Mouse (Mus musculus): ENCODE measurements around the gene Ldha. TPM values are rescaled to one million over a fixed set of nuclear protein-coding genes. Genes with fewer than 3 reads are reported as not detected.

Ldha gene
- polyA plus RNA-seq, 1 experiment from 2014 or later = 1,291 TPM

- Histone ChIP-seq H3K9me3 (replicated peaks) (no peaks in the 10 kb centered on the region), H3K4me3 (replicated peaks) (no peak overlapping the region), H3K4me2 (peak overlapping the region; percentile 46), H3K4me1 (replicated peaks) (peaks cover 51% of the 10 kb centered on the region), H3K27ac (replicated peaks) (peak overlapping the region; percentile 76), H3K36me3 (replicated peaks) (no peaks in the 10 kb centered on the region), H3K27me3 (no peaks in the 10 kb centered on the region), H3K9ac (no peak overlapping the region)
- 24% methylated on average over 7 of the region's 7 CpGs for WGBS (ENCODE audit: insufficient replicate concordance)
- ATAC-seq (ENCODE audit: insufficient read depth) = peak; percentile 24; the same call in 1 of the 2 replicates
Measured at GRCm38 (mm10) chr7:46839446-46839845, 1.8 kb upstream of the Ldha start.

GRCm38 (mm10) chr7:46839861-46840260 is 1.4 kb upstream of the Ldha start:
- Histone ChIP-seq H3K4me3 (replicated peaks) (no peak overlapping the region), H3K36me3 (replicated peaks) (no peaks in the 10 kb centered on the region), H3K4me2 (no peak overlapping the region), H3K27me3 (no peaks in the 10 kb centered on the region), H3K9ac (no peak overlapping the region), H3K4me1 (replicated peaks) (peaks cover 53% of the 10 kb centered on the region), H3K9me3 (replicated peaks) (no peaks in the 10 kb centered on the region), H3K27ac (replicated peaks) (peak overlapping the region; percentile 76; the same call in 1 of the 2 replicates)
- WGBS (ENCODE audit: insufficient replicate concordance) = 45% methylated on average over 5 of the region's 5 CpGs
- ATAC-seq (ENCODE audit: insufficient read depth) = no peak

- 54% methylated on average over 4 of the region's 4 CpGs for WGBS (ENCODE audit: insufficient replicate concordance)
- H3K4me2 ChIP-seq = no peak overlapping the region
- 0 out of 2 replicates have a peak overlapping the region, but pooled peaks have one; percentile 76 for H3K27ac ChIP-seq (replicated peaks)
- no peaks in the 10 kb centered on the region for H3K27me3 ChIP-seq
- peaks cover 58% of the 10 kb centered on the region for H3K4me1 ChIP-seq (replicated peaks)
- H3K9me3 ChIP-seq (replicated peaks) = no peaks in the 10 kb centered on the region
- no peak for ATAC-seq (ENCODE audit: insufficient read depth)
- no peak overlapping the region for H3K4me3 ChIP-seq (replicated peaks)
- H3K36me3 ChIP-seq (replicated peaks) = no peaks in the 10 kb centered on the region
- no peak overlapping the region for H3K9ac ChIP-seq
Measured at GRCm38 (mm10) chr7:46840326-46840725, 949 bp upstream of the Ldha start.

GRCm38 (mm10) chr7:46842278-46842677 is 1.0 kb downstream of the Ldha start:
- Histone ChIP-seq H3K27me3 (no peaks in the 10 kb centered on the region), H3K4me1 (replicated peaks) (peaks cover 77% of the 10 kb centered on the region), H3K36me3 (replicated peaks) (no peaks in the 10 kb centered on the region), H3K4me3 (replicated peaks) (no peak overlapping the region), H3K27ac (replicated peaks) (no peak overlapping the region), H3K9me3 (replicated peaks) (no peaks in the 10 kb centered on the region), H3K4me2 (no peak overlapping the region), H3K9ac (no peak overlapping the region)
- no peak for ATAC-seq (ENCODE audit: insufficient read depth)
- WGBS (ENCODE audit: insufficient replicate concordance) = 43% methylated on average over 5 of the region's 5 CpGs

GRCm38 (mm10) chr7:46843576-46843975 is 2.3 kb downstream of the Ldha start:
- Histone ChIP-seq H3K27me3 (no peaks in the 10 kb centered on the region), H3K9me3 (replicated peaks) (no peaks in the 10 kb centered on the region), H3K4me1 (replicated peaks) (peaks cover 69% of the 10 kb centered on the region), H3K27ac (replicated peaks) (no peak overlapping the region), H3K4me2 (no peak overlapping the region), H3K36me3 (replicated peaks) (peaks cover 5% of the 10 kb centered on the region), H3K9ac (no peak overlapping the region), H3K4me3 (replicated peaks) (no peak overlapping the region)
- 78% methylated on average over 4 of the region's 4 CpGs for WGBS (ENCODE audit: insufficient replicate concordance)
- ATAC-seq (ENCODE audit: insufficient read depth) = no peak

GRCm38 (mm10) chr7:46845211-46845977 is 4.1 kb downstream of the Ldha start:
- Histone ChIP-seq H3K27ac (replicated peaks) (peak overlapping the region; percentile 84), H3K4me2 (peak overlapping the region; percentile 98), H3K9ac (peak overlapping the region; percentile 84), H3K4me1 (replicated peaks) (peaks cover 52% of the 10 kb centered on the region), H3K36me3 (replicated peaks) (peaks cover 23% of the 10 kb centered on the region), H3K27me3 (no peaks in the 10 kb centered on the region), H3K9me3 (replicated peaks) (no peaks in the 10 kb centered on the region), H3K4me3 (replicated peaks) (peak overlapping the region; percentile 78)
- ATAC-seq (ENCODE audit: insufficient read depth) = peak; percentile 74
- WGBS (ENCODE audit: insufficient replicate concordance) = under 1% methylated on average over 51 of the region's 51 CpGs

GRCm38 (mm10) chr7:46845978-46846485 is 4.8 kb downstream of the Ldha start:
- H3K4me3 ChIP-seq (replicated peaks) = peak overlapping the region; percentile 78
- peaks cover 29% of the 10 kb centered on the region for H3K36me3 ChIP-seq (replicated peaks)
- peak overlapping the region; percentile 84 for H3K27ac ChIP-seq (replicated peaks)
- H3K9ac ChIP-seq = peak overlapping the region; percentile 84
- H3K27me3 ChIP-seq = no peaks in the 10 kb centered on the region
- H3K4me1 ChIP-seq (replicated peaks) = peaks cover 46% of the 10 kb centered on the region
- under 1% methylated on average over 36 of the region's 36 CpGs for WGBS (ENCODE audit: insufficient replicate concordance)
- H3K9me3 ChIP-seq (replicated peaks) = no peaks in the 10 kb centered on the region
- ATAC-seq (ENCODE audit: insufficient read depth) = 0 out of 2 replicates have a peak, but pooled peaks have one; percentile 10
- H3K4me2 ChIP-seq = peak overlapping the region; percentile 98

- peak overlapping the region; percentile 78 for H3K4me3 ChIP-seq (replicated peaks)
- peaks cover 36% of the 10 kb centered on the region for H3K36me3 ChIP-seq (replicated peaks)
- H3K9ac ChIP-seq = peak overlapping the region; percentile 84
- H3K4me2 ChIP-seq = peak overlapping the region; percentile 98
- no peaks in the 10 kb centered on the region for H3K27me3 ChIP-seq
- peak overlapping the region; percentile 84 for H3K27ac ChIP-seq (replicated peaks)
- ATAC-seq (ENCODE audit: insufficient read depth) = peak; percentile 25
- under 1% methylated on average over 28 of the region's 28 CpGs for WGBS (ENCODE audit: insufficient replicate concordance)
- H3K9me3 ChIP-seq (replicated peaks) = no peaks in the 10 kb centered on the region
- peaks cover 41% of the 10 kb centered on the region for H3K4me1 ChIP-seq (replicated peaks)
Measured at GRCm38 (mm10) chr7:46846486-46847244, 5.4 kb downstream of the Ldha start.

GRCm38 (mm10) chr7:46849287-46849686 is 8.0 kb downstream of the Ldha start:
- Histone ChIP-seq H3K9me3 (replicated peaks) (no peaks in the 10 kb centered on the region), H3K4me2 (no peak overlapping the region), H3K27me3 (no peaks in the 10 kb centered on the region), H3K27ac (replicated peaks) (no peak overlapping the region), H3K36me3 (replicated peaks) (peaks cover 62% of the 10 kb centered on the region), H3K4me3 (replicated peaks) (no peak overlapping the region), H3K4me1 (replicated peaks) (peaks cover 29% of the 10 kb centered on the region), H3K9ac (no peak overlapping the region)
- 68% methylated on average over 5 of the region's 5 CpGs for WGBS (ENCODE audit: insufficient replicate concordance)
- no peak for ATAC-seq (ENCODE audit: insufficient read depth)

GRCm38 (mm10) chr7:46851026-46851425 is 9.8 kb downstream of the Ldha start:
- ATAC-seq (ENCODE audit: insufficient read depth) = no peak
- WGBS (ENCODE audit: insufficient replicate concordance) = 72% methylated on average over 7 of the region's 7 CpGs
- H3K36me3 ChIP-seq (replicated peaks) = peaks cover 79% of the 10 kb centered on the region

GRCm38 (mm10) chr7:46852666-46853065 is 11.4 kb downstream of the Ldha start:
- Histone ChIP-seq H3K9me3 (replicated peaks) (no peaks in the 10 kb centered on the region), H3K36me3 (replicated peaks) (peaks cover 82% of the 10 kb centered on the region), H3K9ac (no peak overlapping the region), H3K4me1 (replicated peaks) (no peaks in the 10 kb centered on the region), H3K27me3 (no peaks in the 10 kb centered on the region), H3K4me3 (replicated peaks) (no peak overlapping the region), H3K4me2 (no peak overlapping the region), H3K27ac (replicated peaks) (no peak overlapping the region)
- no peak for ATAC-seq (ENCODE audit: insufficient read depth)
- 66% methylated on average over 1 of the region's 1 CpGs for WGBS (ENCODE audit: insufficient replicate concordance)

More at GRCm38 (mm10) chr7:46851026-46851425, 9.8 kb downstream of the Ldha start:
- no peak overlapping the region for H3K4me3 ChIP-seq (replicated peaks)
- H3K9ac ChIP-seq = no peak overlapping the region
- no peaks in the 10 kb centered on the region for H3K27me3 ChIP-seq
- no peak overlapping the region for H3K27ac ChIP-seq (replicated peaks)
- H3K9me3 ChIP-seq (replicated peaks) = no peaks in the 10 kb centered on the region
- no peak overlapping the region for H3K4me2 ChIP-seq
- peaks cover 14% of the 10 kb centered on the region for H3K4me1 ChIP-seq (replicated peaks)

Data from liver, embryonic 15.5 days (tissue).